Mouse (Mus musculus) adrenal gland, postnatal 10 days (tissue): ENCODE results near the gene Cldn12. TPM values are rescaled to one million over a fixed set of nuclear protein-coding genes. Genes with fewer than 3 reads are reported as not detected.

Source experiments
- DNase-seq: peaks from one replicate; pipeline ENCODE4 v3.0.0; 2021; ENCODE audit warnings: mixed read lengths
- long read RNA-seq, 2 experiments: library from polyadenylated mRNA; stranded (forward); transcript quantifications; one replicate each; pipeline ENCODE4 v2.0.0; 2021
- total RNA-seq, 2 experiments: library from RNA; stranded (reverse); gene quantifications; 2 replicates each; pipeline ENCODE4 v1.2.3; 2021

Cldn12 gene
- total RNA-seq, result 10 to 100 TPM; 23.6 to 25.3 TPM
- long read RNA-seq, experiment 1, transcript Cldn12-201 (4 exons, 3,597 nt), result major isoform, 7 of 19 reads
- long read RNA-seq, experiment 1, partial matches to known transcripts, result 1 of 19 reads
- long read RNA-seq, experiment 1, other reads (novel, unspliced or antisense), result 9 of 19 reads
- long read RNA-seq, experiment 2, transcript Cldn12-201 (4 exons, 3,597 nt), result major isoform, 7 of 14 reads
- long read RNA-seq, experiment 2, partial matches to known transcripts, result 1 of 14 reads
- long read RNA-seq, experiment 2, other reads (novel, unspliced or antisense), result 3 of 14 reads

GRCm38 (mm10) chr5:5514196-5515076, at the start of gene Cldn12:
Gene Cldn12, minus strand, starts transcription at chr5:5514958.
- DNase-seq, result peak; percentile 98

- no peak for DNase-seq
These were observed 47.7 kb upstream of the Cldn12 start for GRCm38 (mm10) chr5:5562435-5562834.

DNA sequence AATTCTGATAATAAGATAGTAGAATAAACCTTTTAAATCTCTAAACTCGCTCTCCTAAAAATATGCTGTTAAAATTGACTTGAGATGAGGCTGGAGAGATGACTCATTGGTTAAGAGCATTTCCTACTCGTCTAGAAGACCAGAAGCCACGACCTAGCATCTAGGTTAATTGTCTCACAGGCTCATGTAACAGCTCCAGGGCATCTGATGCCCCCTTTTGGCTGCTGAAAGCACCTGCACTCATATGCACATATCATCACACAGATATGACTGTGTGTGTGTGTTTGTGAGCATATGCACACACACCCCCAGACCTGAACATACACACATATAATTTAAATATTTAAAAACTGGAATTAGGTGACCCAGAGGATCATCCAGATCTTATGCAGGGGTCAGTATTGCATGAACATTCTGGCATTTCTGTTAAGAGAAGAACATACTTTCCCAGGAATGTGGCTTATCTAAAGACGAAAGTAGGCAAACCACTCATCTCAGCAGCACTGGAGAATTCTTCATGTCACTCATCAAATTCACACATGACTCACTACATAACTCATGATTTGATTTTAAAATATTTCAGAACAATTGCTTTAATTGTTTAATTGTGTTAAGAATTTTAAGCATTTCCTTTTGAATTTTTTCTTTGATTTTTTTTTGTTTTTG, 46.4 kb upstream of the Cldn12 start:
- DNase-seq, result no peak

- DNase-seq, result no peak
These were observed 45.0 kb upstream of the Cldn12 start for GRCm38 (mm10) chr5:5559798-5560197.

GRCm38 (mm10) chr5:5559079-5559740, 44.5 kb upstream of the Cldn12 start, which contains the start of gene Gtpbp10:
Gene Gtpbp10, minus strand, starts transcription at chr5:5559538.
- DNase-seq, result peak; percentile 96

DNA sequence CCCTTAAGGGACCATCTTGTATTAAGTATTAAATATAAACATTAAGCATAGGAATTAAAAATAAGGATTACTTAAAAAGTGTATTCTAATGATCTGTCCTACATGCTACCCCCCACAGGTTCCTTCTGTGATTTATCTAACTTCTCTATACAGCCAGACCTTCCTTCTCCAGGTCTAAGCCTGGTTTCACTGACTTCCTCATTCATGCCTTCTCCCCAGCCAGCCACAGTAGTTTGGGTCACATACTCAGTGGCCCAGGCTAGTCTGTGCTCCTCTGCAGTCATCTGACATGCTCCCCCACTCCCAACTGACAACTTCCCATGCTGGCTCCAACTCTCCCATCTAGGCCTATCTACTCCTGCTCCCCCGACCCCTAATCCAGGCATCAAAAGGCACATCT, 36.4 kb upstream of the Cldn12 start:
- DNase-seq, result no peak

DNA sequence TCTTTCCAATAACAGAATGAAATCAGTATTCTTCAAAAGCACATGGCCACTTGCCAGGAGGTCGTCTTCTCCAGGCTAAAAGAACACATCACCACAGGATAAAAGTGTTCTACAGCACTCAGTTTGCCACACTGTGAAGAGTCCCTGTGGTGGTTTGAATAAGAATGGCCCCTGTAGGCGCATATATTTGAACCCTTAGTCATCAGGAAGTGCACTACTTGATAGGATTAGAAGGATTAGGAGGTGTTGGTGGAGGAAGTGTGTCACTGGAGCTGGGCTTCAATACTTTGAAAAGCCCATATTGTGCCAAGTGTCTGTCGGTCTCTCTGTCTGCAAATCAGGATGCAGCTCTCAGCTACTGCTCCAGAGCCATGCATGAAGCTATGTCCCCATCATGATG, 25.6 kb upstream of the Cldn12 start:
- no peak for DNase-seq

DNA sequence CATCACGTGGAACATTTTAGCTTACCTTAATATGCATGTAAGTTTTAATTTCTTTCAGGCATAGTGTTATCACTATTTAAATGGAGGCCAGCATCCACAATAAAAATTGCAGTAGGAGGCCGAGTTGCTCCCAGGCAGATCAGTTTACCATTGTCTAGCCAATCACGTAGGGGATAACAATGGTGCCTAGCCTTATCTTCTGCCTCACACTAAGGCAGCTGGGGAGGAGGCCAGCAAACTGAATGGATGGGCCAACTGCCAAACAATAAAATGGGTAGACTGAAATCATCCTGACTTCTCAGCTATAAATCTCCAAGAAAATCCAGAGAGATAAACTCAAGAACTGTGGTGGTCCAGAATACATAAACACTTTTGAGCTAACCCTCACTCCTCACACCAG, 25.0 kb upstream of the Cldn12 start:
- DNase-seq, result no peak

- no peak for DNase-seq
These were observed 21.4 kb upstream of the Cldn12 start for GRCm38 (mm10) chr5:5536131-5536530.

DNA sequence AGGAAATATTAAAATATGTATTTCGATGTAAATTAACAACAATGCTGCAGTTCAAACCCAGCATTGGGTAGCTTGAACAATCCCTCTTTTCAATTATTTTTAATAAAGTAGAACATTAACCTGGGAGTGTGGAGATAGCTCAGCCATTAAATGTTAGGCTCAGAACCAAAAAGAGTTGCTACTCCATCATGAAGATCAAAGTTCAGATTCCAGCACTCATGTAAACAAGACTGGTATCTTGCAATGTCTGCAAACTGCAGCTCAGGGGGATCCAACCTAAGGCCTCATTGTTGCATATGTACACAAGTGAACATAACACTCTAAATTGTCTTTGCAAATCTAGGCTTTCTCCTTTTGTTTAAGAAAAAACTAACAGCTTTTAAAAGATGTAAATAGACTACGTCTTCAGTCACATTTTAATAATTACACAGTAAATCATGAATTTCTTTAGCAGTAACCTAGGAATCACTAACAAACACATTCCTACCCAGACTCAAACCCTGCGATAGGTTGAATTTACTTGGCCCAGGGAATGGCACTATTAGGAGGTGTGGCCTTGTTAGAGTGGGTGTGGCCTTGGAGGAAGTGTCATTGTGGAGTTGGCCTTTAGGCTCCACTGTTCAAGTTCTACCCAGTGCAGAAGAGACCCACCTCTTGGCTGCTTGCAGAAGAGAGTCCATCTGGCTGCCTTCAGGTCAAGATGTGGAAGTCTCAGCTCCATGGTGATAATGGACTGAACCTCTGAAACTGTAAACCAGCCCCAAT, 19.1 kb upstream of the Cldn12 start:
- DNase-seq, result no peak

- no peak for DNase-seq
These were observed 653 bp upstream of the Cldn12 start for GRCm38 (mm10) chr5:5515411-5515810.

DNA sequence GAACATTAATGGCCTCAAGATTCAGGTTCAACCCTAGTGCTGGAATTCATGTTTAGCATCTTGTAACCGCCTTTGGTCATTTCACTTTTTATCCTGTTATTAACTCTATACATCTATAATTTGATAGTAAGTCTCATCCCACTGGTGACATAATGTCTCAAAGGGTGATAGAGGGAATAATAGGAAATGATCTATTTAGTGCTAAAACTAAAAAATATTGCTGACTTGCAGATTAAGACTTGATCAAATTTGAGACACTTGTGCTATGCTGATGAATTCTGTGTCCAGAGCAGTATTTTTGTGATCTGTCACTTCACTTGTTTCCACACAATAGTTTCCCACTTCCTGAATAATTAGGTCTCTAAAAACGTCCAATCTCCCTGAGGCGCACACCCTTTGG, 3.4 kb downstream of the Cldn12 start:
- no peak for DNase-seq

DNA sequence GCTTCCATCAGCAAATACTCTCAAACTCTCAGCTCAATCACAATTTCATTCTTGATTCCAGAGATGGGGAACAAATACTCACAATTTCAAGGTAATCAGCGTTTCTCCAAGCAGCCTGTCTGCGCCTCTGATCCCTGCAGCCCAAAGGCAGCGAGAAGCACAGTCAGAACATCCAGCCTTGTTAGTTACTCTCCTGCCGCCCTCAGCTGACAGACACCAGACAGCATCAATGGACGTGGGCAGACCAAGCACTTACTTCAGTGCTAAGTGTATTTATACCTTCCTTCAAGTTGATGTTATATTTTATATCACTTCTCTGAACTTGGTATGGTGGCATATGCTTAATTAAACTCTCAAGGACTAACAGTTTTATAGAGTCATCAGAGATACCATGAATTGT, 3.8 kb downstream of the Cldn12 start:
- no peak for DNase-seq

- no peak for DNase-seq
These were observed 4.4 kb downstream of the Cldn12 start for GRCm38 (mm10) chr5:5510304-5510887.

DNA sequence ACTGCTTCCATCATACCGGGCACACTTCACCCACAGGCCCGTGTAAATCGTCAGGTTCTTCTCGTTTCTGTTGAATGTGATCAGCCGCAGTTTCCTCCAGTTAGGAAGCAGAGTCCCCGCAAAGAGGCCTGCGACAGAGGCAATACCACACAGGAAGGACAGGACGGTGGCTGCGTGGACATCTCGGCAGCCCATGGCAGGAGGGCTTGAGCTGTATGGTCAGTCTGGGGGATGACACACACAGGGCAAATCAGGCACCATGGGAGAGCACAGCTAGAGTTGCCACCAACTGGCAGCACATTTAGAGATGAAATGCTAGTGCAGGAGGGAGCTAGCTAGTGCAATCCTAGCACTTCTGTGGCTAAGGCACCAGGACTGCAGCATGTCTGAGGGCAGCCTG, 6.5 kb downstream of the Cldn12 start:
- DNase-seq, result no peak

DNA sequence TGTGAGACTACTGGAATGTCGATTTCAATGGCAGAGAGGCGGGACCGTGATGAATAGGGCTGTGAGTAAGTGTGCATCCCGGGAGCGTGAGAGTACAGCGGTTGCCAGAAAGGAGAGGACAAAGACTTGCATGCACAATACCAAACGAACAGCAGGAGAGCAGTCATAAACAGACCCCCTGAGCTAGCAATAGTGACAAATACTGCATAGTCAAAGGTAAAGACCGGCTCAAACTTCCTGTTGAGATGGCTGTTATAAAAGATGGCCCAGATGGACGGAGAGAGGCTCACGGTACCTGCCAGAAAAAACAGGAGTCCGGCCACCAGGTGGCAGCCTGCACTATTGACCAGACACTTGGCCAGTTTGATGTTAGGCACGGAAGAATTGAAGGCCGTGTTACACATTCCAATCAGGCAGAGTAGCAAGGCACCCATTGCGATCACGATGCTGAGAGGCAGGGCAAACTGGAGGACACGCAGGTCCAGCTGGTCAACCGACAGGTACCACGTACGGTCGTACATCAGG, 7.0 kb downstream of the Cldn12 start:
- DNase-seq, result peak; percentile 80

- no peak for DNase-seq
These were observed 10.3 kb downstream of the Cldn12 start for GRCm38 (mm10) chr5:5504456-5504855.

GRCm38 (mm10) chr5:5503381-5503780, 11.4 kb downstream of the Cldn12 start:
- peak; percentile 51 for DNase-seq

- peak; percentile 16 for DNase-seq
These were observed 13.2 kb downstream of the Cldn12 start for GRCm38 (mm10) chr5:5501583-5501982.

DNA sequence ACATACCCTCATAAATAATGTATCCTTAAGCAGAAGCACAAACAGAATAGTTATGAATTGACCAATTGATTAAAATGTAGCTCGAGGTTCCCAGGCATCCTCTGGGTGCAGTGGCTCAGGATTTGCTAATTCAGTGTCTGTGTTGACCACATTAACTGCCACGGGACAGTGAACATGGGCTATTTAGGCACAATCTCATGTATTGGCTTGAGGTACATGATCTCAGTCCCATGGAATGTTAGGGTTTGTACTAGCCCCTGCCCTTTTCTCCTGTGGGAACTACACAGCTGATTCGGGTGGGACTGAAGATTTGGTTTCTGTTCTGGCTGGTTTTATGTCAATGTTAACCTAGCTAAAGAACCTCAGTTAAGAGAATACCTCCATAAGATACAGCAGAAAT, 18.4 kb downstream of the Cldn12 start:
- no peak for DNase-seq

DNA sequence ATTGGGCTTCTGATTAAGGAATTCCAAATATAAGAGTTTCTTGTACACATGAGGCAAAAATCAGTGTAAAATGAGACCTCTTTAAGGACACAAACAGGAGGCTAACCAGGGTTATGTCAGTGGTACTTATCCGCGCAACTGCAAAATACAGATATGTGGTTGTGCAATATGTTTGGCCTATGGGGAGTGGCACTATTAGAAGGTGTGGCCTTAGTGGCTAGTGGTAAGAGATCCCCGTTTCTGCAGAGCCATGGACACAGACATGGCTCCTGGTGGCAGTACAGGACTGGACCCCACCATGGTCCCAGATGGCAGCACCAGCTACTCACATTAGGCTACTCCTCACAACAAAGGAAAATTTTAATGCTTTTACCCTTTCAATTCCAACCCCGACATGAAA, 19.7 kb downstream of the Cldn12 start:
- DNase-seq, result no peak
